Mouse (Mus musculus) adrenal gland, postnatal 14 days (tissue): Measurements from ENCODE around the gene Tmem45a. TPM values are rescaled to one million over a fixed set of nuclear protein-coding genes. Genes with fewer than 3 reads are reported as not detected.
"Not testable (repeated sequence)": the region's sequence is repeated elsewhere in the genome, so short reads cannot be mapped to it uniquely, and the experiment has no call there.

Source experiments
- DNase-seq: peaks from one replicate; pipeline ENCODE4 v3.0.0; 2021; ENCODE audit warnings: mixed read lengths
- long read RNA-seq, 2 experiments: library from polyadenylated mRNA; stranded (forward); transcript quantifications; one replicate each; pipeline ENCODE4 v2.0.0; 2021
- total RNA-seq: library from RNA; stranded (reverse); gene quantifications from 2 replicates; pipeline ENCODE4 v1.2.3, GENCODE M21; 2021

The Tmem45a gene
- total RNA-seq: 5.0 and 5.5 TPM in 2 replicates
- long read RNA-seq, experiment 1, partial matches to known transcripts: 0 of 1 reads
- long read RNA-seq, experiment 1, other reads (novel, unspliced or antisense): 0 of 1 reads
- long read RNA-seq, experiment 2, transcript Tmem45a-201 (6 exons, 2,701 nt): major isoform, 5 of 5 reads
- long read RNA-seq, experiment 2, partial matches to known transcripts: 0 of 5 reads
- long read RNA-seq, experiment 2, other reads (novel, unspliced or antisense): 0 of 5 reads

GRCm38 (mm10) chr16:56885824-56886615, at the start of gene Tmem45a:
TSS of gene Tmem45a (minus strand) at chr16:56886166.
- peak; percentile 94 for DNase-seq

GRCm38 (mm10) chr16:56928023-56928422, 42.1 kb upstream of the Tmem45a start, which contains the start of gene Lnp1:
TSS of gene Lnp1 (minus strand) at chr16:56928061.
- DNase-seq: no peak

- no peak for DNase-seq
These were observed 34.2 kb upstream of the Tmem45a start for GRCm38 (mm10) chr16:56920102-56920657.

GRCm38 (mm10) chr16:56917230-56917629, 31.3 kb upstream of the Tmem45a start:
- DNase-seq: no peak

GRCm38 (mm10) chr16:56908986-56909385, 23.0 kb upstream of the Tmem45a start:
- no peak for DNase-seq

- DNase-seq: not testable (repeated sequence)
These were observed 16.2 kb upstream of the Tmem45a start for GRCm38 (mm10) chr16:56902206-56902605.

GRCm38 (mm10) chr16:56891583-56891982, 5.6 kb upstream of the Tmem45a start:
- no peak for DNase-seq

- DNase-seq: no peak
These were observed 700 bp upstream of the Tmem45a start for GRCm38 (mm10) chr16:56886616-56887116.

- no peak for DNase-seq
These were observed 1.2 kb downstream of the Tmem45a start for GRCm38 (mm10) chr16:56884811-56885210.

GRCm38 (mm10) chr16:56873410-56873809, 12.6 kb downstream of the Tmem45a start:
- no peak for DNase-seq

GRCm38 (mm10) chr16:56870458-56870857, 15.5 kb downstream of the Tmem45a start:
- no peak for DNase-seq

- no peak for DNase-seq
These were observed 17.6 kb downstream of the Tmem45a start for GRCm38 (mm10) chr16:56868361-56868760.

GRCm38 (mm10) chr16:56867591-56867990, 18.4 kb downstream of the Tmem45a start:
- no peak for DNase-seq

- DNase-seq: peak; percentile 43
These were observed 33.0 kb downstream of the Tmem45a start for GRCm38 (mm10) chr16:56852841-56853587.

- DNase-seq: no peak
These were observed 43.0 kb downstream of the Tmem45a start for GRCm38 (mm10) chr16:56842988-56843387.

- no peak for DNase-seq
These were observed 52.7 kb downstream of the Tmem45a start for GRCm38 (mm10) chr16:56833312-56833711.

GRCm38 (mm10) chr16:56831986-56832385, 54.0 kb downstream of the Tmem45a start:
- DNase-seq: no peak

GRCm38 (mm10) chr16:56801370-56802109, 84.4 kb downstream of the Tmem45a start:
- DNase-seq: no peak

GRCm38 (mm10) chr16:56800946-56801345, 85.0 kb downstream of the Tmem45a start:
- DNase-seq: no peak

GRCm38 (mm10) chr16:56800469-56800868, 85.5 kb downstream of the Tmem45a start:
- DNase-seq: no peak

GRCm38 (mm10) chr16:56799541-56800029, 86.4 kb downstream of the Tmem45a start:
- no peak for DNase-seq
